Mouse (Mus musculus): ENCODE measurements at regions not wholly inside any gene's neighbourhood (a gene's known extent, or its start where the extent isn't known, plus 50 kb on each side); places are given as distances from the start of the nearest gene placed in this dataset.

GRCm38 (mm10) chr3:38397615-38397956 is 87.1 kb downstream of the Ankrd50 start:
- no peak for DNase-seq

- peak; percentile 26 to 42 for DNase-seq
These were observed 87.7 kb downstream of the Ankrd50 start for GRCm38 (mm10) chr3:38396760-38397614.

DNA sequence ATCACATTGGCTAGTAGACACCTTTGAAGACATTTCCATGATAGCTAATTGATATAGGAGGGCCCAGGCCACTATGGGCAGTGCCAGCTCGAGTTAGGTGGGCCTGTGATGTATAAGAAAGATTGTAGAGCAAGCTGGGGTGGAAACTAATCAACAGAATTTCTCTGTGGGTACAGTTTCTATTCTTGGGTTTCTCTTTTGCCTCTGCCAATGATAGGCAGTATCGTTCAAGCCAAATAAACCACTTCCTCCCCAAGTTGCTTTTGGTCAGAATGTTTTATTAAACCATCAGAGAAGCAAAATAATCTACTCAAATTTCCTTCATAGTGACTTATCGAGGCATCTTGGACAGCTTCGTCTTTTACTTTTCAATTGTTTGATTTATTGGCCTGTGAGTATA is 90.3 kb downstream of the Ankrd50 start:
- no peak for DNase-seq

DNA sequence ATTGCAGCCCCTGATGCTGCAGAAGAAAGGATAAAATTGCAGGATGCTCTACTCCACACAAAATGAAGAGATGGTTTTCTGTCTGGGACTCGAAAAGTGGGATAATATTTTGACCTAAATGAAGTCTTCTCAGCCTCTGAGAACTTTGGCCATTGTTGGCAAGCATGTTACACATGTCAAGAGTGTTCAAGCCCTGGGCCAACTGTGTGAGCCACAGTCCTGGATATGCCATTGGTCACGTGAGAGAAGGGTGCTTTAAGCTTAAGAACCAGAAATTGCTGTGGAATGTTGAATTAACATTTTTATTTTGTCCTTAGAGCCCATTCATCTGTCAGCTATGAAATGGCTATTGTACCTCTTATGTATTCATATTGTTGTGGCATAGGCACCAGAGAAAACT is 95.0 kb downstream of the Ankrd50 start:
- no peak for DNase-seq

DNA sequence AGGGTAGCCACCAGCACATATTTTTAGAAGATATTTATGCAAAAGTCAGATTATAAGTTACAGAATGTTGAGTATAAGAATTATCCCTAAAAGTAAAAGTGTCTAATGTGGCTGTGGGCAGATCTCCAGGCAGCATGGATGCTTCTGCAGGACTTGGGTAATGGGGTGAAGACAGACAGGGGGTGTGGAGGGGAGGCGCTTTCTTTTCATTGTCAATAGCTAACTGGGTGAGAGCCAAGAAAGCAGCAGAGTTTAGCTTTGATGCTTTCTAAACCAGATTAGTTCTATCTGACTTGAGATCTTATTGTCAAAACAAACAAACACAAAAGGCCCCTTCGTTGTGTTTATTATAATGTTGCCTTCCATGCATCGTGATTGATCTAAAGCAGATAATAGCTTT is 95.7 kb downstream of the Ankrd50 start:
- no peak for DNase-seq

GRCm38 (mm10) chr3:38382743-38383142 is 101.9 kb downstream of the Ankrd50 start:
- DNase-seq = no peak

DNA sequence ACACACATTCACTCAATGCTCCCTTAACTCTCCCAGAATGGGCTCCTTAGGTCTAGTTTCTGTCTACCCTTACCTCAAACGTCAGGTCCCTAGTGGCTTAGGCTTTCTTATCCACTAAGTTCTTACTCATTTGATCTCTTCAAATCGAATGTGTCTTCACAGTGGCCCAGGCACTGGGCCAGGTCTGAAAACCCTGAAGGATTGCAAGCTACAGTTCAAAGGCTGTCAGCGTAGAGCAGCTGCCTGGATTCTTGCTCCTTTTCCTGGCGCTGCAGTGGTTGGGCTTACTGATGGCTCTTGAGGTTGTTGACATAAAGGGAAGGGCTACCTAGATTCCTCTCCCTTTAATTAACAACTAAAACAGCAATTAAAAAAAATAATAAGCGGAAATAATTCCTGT is 103.0 kb downstream of the Ankrd50 start:
- DNase-seq = no peak

DNA sequence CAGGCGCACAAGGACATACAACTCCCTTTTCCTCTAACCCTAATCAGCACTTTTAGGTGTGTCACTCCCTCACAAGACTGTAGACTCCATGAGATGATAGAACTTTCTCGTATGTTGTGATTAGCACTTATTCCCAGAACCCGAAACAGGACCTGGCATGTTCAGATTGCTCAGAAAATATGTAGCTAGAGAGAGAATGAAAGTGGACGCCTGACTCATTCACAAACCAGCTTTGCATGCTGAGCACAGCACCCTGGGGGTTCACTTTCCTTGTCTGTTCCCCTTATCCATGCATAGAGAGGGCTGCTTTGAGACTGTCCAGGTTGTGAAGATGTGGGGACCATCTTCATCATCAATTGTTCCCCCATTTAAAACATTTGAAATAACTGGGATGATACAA is 111.0 kb downstream of the Ankrd50 start:
- no peak for DNase-seq

DNA sequence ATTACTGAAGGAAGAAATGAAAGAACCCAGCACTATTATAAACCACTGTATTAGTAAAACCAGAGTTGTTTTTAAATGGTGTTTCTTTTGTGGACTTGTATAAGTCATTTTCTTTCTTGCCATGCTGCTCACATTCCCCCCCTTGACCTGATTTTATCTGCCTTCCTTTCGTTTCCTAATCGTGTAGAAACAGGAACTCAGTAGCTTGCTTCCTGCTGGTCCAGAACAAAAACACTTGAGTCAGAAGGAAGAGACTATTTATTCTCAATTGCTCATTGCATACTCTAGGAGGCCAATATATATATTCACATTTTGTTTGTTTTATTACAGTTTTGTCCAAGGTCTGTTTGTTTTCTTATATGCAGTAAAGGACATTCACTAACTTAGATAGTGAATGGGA is 112.9 kb downstream of the Ankrd50 start:
- DNase-seq = no peak

GRCm38 (mm10) chr3:38363888-38364287 is 120.8 kb downstream of the Ankrd50 start:
- peak; percentile 28 to 37 for DNase-seq

DNA sequence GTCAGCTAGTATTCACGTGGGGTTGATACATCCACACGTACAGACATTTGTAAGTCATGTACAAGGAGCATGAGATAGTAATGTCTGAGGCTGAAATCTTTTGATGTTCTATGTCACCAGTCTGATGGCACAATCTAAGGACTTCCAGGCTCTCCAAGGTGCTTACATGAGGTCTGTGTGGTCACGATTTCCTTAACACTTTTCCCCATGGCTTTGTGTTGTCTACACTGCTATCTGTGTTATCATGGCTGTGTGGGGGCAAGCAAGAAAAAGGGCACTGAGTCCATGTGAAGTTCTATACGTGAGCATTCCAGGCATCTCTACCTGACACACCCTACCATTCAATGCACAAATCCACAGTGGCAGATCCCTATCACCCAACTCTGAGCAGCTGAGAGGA is 123.2 kb downstream of the Ankrd50 start:
- DNase-seq = no peak

GRCm38 (mm10) chr3:38360974-38361373 is 123.7 kb downstream of the Ankrd50 start:
- no peak for DNase-seq

GRCm38 (mm10) chr3:38360421-38360921 is 124.2 kb downstream of the Ankrd50 start:
- no peak for DNase-seq

DNA sequence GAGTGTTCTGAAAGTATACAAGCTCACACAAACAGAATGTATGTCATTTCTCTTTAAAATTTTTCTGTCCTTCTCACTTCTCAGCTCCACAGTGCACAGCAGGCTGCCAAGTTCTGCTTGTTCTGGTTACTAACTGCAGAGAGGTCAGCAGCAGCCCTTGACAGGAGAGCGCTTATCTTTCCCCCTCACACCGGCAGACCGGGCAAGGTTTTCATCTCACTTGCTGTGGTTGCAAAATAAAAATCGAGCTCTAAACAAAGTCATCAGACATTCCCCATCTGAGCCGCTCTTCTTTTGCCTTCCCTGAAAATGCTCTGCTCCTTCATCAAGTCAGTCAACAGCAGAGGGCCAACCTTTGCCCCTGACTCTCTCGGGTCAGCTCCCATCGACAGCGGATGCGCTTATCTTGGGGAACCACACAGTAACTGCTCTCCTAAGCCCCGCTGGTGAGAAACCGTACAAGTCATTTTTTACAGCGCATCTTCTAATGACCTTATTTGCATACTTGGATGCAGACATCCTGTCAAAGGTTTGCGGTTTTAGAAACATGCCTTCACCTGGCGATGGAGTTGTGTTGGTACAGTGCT is 126.6 kb downstream of the Ankrd50 start:
- no peak for DNase-seq

- DNase-seq = no peak
These were observed 140.4 kb downstream of the Ankrd50 start for GRCm38 (mm10) chr3:38344283-38344682.

- no peak for DNase-seq
These were observed 143.0 kb downstream of the Ankrd50 start for GRCm38 (mm10) chr3:38341666-38342065.

DNA sequence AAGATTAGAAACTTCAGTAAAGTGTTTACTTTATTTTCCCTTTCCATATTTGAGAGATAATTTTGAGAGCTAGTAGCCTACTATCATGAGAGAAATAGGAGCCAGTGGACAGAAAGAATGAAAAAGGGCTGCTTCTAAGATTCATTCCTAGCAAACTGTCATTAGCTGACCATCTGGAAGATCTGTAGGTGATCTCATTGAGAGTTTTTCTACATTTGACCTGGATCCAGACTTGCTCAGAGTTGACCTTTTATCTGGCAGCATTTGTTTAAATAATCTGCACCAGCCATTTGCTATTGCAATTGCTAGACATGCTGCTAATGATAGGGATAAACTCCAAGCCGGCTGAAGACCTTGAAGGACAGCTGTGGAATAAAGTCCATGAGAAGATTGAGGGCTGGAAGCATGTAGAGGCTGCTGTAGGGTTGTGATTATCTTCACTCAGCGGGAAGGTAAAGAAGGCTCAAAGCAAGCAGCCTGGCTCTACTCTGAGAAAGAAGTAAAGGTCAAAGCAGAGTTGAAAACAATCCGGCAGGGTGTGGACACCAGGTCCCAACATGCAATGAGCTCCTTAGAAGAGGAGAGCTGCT is 151.2 kb downstream of the Ankrd50 start:
- peak in 1 of 2 experiments; percentile 50 for DNase-seq

- DNase-seq = no peak
These were observed 153.5 kb downstream of the Ankrd50 start for GRCm38 (mm10) chr3:38331169-38331568.

DNA sequence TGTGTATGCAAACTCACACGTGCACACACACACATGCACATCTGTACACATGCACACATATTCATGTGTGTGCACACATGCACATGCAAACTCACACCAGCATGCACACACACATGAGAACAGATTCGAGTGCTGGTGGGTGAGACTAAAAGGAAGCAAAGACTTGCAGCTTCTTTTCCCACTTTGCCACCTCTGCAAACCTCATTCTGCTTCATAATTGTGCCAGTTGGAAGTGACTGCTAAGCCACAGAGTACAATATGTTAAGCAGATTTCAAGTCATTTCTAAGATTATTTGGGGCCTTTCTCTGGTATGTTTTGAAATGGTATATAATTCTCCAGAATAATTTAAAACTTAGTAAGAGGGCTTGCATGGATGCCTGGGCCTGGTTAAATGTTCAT is 157.4 kb downstream of the Ankrd50 start:
- DNase-seq = no peak

- DNase-seq = peak; percentile 66 to 78
These were observed 158.4 kb downstream of the Ankrd50 start for GRCm38 (mm10) chr3:38326211-38326610.

DNA sequence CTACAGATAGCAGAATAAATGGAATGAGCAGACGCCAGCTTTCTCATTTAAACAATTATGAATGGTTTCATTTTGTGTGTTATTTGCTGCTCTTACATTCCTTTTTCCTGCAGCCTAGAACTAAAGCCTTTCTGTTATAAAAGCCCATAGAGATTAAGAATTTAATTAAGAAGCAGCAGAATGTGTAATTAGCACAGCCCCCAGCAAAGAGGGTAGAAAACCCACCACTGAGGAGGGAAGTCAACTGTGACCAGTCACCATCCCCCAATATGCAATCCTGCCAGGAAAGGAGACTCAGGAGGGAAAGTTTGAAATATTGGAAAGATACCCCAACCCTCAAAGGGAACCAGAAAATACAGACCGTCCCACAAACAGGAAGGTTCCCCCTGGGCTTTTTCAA is 160.0 kb downstream of the Ankrd50 start:
- DNase-seq = no peak

DNA sequence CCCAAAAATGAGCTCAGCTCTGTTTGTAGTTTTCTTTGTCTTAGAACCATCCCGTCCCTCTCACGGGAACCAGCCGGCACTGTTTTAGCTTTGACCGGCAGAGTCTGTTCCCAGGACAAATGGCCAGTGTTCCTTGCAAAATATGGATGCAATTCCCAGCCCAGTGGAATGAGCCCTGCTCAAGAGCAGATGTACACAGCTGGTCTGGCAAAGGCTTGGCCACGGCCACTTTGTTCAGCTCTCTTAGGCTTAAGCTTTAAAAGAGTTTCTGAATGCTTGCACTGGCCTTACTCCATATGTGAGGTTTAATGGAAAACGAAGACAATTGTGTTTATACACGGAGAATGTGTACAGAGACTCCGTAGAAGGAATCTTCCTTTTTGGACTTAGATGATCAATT is 162.2 kb downstream of the Ankrd50 start:
- no peak for DNase-seq

- no peak for DNase-seq
These were observed 163.0 kb downstream of the Ankrd50 start for GRCm38 (mm10) chr3:38321620-38322019.

GRCm38 (mm10) chr3:38320998-38321397 is 163.6 kb downstream of the Ankrd50 start:
- DNase-seq = no peak

All from cerebellum, postnatal 36 days (tissue).